Mouse (Mus musculus): ENCODE measurements around the gene Tagln. TPM values are rescaled to one million over a fixed set of nuclear protein-coding genes. Genes with fewer than 3 reads are reported as not detected.

Gene Tagln
- total RNA-seq, 2 experiments from 2014 or later = 53.1 to 84.6 TPM

DNA sequence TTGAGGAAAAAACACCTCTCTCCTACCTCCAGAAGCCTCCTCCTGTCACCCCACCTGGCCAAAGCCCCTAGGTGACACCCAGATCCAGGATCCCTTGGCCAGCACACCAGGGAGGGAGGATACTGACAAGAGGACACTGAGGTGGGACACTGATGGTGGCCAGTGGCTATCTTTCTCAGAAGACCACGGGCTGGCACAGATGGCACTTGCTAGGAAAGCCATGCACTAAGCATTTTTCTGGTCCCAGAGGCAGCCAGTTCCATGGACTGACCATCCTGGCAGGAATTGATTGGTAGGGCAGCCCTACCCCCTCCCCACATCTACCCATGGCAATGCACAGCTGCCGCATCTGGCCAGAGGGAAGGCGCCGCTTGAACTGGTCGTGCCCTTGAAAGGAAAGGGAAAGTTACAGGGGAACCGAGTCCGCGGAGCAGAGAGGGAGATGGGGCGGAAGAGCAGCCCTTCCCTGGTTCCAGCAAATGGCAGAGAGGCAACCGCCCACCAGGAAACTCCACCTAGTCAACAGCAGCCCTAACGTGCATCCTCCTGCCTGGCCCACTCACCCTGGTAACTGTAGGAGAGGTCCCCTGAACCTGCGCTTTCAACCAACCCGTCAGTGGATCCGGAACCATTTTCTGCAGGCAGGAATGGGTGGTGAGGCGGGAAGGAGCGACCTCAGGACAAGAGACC lies 10.5 kb upstream of the Tagln start:
- DNase-seq = no peak

GRCm38 (mm10) chr9:45945721-45946120 lies 9.9 kb upstream of the Tagln start:
- no peak for DNase-seq

DNA sequence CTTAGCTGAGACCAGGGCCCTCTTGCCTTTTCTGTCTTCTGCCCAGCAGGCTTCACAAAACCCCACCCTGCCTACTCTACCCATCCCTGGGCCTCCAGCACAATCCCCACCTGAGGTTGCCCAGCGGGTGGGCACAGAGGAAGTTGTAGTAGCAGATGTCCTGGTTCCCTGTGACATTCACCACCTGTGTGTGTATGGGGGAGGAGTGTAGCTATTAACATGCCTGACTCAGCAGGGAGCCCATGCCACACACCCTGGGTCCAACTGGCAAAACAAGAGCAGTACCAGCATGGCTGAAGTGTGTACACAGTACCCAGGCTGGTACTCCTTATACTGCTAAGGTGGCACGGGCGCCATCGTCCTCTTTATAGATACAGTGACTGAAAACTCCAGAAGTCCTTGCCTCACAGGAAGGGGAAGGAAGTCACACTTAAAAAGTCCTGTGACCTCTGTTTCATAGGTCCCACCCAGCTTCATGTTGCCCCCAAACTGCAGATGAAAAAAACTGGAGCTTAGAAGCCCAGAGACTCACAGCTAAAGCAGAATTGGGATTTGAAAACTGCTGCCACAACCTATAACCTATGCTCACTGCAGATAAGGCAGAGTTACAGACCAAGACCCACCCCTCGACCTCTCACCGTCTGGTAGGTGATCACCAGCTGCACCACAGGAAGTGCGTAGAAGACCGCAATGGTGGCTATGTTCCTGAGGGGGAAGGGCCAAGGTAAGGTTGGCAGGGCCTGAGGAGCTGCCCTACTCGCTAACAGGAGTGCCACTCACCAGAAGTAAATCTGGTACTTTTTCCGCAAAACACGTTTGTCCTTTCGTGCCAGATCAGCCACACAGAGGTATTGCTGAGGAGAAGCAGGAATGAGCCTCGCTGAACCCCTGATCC lies 8.9 kb upstream of the Tagln start:
- no peak for DNase-seq

DNA sequence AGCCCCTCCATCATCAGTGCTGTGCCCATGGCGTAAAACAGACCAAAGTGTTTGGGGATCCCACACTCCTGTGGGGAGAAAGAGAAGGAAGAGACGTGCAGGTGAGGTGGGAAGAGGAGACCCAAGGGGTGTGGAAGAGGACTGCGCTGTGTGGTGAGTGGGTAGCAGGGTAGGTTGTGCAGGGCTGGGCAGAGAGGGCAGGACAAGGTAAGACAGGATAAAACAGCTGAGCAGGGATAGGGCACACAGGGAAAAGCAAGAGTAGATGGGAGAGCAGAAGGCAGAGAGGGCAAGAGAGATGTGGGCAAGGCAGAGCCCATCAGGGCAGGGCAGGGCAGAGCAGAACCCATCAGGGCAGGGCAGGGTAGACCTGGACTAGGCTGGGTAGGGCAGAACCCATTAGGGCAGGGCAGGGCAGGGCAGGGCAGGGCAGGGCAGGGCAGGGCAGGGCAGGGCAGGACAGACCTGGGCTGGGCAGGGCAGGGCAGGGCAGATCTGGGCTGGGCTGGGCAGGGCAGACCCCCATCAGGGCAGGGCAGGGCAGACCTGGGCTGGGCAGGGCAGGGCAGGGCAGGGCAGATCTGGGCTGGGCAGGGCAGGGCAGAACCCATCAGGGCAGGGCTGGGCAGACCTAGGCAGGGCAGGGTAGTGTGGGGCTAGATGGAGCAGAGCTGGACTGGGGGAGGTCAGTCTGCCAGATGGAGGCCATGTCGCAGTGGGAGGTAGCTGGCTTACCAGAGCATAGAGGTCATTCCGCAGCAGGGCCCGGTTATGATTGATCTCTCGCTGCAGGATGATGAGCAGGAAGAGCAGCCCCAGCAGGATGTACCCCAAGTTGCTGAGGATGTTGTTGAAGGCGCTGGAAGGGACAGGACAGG lies 8.0 kb upstream of the Tagln start:
- DNase-seq = no peak

DNA sequence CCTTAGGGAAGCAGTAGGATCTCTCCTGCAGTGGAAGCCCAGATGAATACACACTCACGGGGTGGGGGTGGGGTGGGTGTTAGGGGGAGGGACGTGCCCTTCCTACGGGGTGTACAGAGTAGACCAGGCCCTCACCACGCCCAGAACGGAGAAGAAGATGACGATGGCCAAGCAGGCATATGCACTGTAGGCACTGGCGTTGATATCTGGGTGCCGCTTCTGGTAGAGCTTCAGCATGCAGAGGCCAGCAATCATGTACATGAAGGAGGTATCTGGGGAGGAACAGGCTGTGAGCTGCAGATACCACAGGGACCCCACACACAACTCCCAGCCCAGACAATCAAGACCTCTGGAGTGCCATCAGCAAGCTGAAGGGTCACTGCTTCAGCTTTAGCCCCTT lies 7.1 kb upstream of the Tagln start:
- no peak for DNase-seq

DNA sequence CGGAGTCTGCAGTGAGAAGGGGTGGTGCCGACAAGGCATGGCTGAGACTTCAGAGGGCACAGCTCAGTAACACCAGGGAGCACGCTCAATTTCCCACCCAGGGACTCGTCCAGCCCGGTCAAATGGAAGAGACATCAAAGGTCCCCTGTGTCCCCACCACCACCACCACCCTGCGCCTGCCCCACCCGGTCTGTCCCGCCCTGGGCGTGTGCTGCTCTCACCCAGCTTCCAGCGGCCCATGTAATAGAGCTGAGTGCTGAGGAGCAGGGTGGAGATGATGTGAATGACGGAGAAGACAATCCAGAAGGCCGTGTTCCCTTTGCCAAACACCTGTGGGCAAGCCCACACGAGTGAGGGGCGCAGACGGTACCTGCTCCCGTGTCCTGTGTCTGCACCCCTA lies 6.6 kb upstream of the Tagln start:
- DNase-seq = no peak

DNA sequence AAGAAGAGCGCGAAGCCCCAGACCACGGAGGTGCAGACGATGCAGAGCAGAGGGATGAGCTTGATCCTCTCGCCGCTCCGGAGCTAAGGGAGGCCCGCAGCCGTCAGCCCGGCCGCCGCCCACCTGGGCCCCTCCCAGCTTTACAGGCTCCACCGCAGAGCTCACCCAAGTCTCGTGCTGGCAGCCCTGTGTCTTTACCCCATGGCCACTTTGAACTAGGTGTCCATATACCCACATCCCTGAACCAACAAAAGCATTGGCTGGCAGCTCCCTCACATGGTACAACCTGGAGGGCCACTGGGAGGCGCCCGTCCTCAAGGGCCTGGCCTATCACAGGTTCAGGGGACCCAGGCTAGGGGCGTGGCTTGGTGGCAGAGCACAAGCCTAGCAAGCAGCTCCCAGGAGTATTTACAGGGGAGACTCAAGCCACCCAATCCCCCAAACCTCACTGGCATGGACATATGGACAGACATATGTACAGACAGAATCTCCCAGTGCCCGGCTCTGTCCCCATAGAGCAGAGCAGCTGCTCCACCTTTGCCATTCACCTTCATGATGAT lies 5.6 kb upstream of the Tagln start:
- DNase-seq = no peak

- DNase-seq = no peak
These were observed 3.9 kb upstream of the Tagln start for GRCm38 (mm10) chr9:45939794-45940193.

GRCm38 (mm10) chr9:45938952-45939637 lies 3.2 kb upstream of the Tagln start:
- no peak for DNase-seq

DNA sequence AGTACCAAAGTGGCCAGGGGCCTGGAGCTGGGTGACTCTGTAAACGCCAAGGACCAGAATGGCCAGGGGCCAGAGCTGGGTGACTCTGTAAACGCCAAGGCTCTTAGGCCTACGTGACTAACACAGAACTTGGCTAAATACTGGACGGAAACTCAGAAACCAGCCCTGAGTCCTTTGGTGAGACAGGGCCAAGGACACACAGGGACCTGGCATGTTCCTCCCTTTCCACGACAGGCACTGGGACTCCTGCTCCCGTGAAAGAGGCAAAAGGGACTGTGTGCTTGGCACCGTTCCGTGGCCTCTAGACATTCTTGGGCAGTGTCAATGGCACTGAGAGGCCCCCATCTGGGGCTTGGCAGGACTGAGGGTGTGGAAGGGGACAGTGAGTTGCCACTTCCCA lies 2.2 kb upstream of the Tagln start:
- peak; percentile 83 for DNase-seq

DNA sequence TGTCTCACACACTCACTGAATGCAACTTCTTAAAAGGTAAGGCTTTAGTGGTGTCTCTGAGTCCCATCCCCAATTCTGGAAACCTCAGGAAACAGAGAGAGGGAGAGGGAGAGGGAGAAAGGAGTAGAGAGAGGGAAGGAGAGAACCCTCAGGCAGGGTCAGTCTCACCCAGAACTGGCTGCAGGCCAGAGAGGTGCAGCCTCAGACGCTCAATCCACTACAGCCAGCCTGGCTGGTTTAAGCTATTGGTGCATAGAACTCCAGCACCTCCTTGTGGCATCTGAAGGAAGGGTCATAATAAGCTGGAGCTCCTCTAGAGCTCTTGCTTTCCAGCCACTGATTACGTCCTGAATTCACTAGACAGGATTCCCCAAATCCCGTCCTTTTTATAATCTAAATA lies 1.0 kb upstream of the Tagln start:
- DNase-seq = peak; percentile 78

DNA sequence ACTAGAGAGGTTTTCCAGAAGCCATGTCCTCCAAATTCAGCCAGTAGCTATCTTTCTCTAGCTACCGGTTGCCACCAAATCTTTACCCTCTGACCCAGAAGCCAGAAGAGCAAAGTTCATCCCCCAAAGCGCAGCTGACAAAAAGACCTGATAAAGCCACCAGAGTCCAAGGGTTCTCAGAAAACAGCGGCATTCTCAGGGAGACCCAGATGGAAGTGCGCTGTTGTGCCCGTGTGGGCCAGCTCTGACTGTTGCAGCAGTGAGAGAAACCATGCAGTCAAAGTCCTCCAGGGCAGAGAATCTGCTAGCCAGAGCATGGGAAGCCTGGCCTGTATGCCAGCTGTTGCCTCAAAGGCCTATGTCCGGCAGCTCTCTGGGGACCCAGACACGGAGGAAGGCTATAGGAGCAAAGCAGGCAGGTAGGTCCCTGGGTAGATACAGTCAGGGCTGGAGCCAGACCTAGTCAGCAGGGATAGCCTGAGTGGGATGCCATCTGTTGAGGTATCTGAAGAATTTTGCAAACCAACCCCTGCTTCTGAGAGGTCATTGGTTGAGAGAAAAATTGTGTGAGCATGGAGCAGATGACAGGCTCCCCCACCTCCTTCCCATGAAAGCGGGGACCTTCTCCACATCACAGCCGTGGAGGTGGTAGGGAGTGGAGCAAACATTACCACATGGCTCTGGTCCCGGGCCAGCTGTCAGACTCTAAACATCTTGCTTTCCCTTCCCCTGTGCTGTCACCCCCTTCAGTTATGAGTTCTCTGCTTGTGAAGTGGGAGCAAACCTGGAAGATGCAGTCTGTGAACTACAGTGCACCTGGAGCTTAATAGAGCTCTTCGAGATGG lies 3.1 kb downstream of the Tagln start:
- DNase-seq = no peak

DNA sequence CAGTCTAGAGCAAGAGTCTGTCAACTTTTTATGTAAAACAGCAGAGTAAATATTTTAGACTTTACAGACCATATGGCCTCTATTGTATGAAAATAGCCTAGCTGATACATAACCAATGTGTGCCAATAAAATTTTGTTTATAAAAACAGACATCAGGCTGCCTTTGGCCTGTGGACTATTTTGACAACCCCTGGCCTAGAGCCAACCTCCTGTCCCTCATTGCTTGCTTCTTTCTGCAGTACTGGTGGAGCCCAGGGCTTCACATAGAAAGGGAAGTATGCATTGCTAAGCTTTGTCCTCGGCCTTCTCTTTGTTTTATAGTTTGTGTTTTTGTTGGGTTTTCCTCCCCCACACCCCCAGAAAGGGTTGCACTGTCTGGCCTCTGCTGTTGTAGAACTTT lies 3.9 kb downstream of the Tagln start:
- peak; percentile 52 for DNase-seq

DNA sequence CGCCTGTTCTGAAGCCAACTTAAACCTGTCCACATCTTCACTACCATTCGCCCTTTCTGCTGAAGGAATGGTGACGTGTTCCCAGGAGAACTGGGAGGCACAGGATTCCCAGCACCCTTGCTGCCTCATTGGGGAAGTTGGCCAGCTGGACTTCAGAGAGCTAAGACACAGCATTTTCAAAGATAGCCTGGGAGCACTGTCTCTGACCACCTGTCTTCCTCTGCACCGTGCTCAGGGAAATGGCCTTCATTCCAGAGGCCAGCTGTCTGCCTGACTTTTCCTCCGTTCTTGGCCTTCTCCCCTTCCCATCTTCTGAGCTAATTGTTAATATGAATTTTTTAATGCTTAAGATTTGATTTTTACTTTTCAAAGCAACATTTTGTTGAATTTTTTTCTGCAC lies 6.6 kb downstream of the Tagln start:
- no peak for DNase-seq

GRCm38 (mm10) chr9:45919895-45920294 lies 16.0 kb downstream of the Tagln start:
- no peak for DNase-seq

GRCm38 (mm10) chr9:45917041-45917934 lies 18.6 kb downstream of the Tagln start:
- peak; percentile 80 for DNase-seq

GRCm38 (mm10) chr9:45915659-45916058 lies 20.2 kb downstream of the Tagln start:
- DNase-seq = no peak

DNA sequence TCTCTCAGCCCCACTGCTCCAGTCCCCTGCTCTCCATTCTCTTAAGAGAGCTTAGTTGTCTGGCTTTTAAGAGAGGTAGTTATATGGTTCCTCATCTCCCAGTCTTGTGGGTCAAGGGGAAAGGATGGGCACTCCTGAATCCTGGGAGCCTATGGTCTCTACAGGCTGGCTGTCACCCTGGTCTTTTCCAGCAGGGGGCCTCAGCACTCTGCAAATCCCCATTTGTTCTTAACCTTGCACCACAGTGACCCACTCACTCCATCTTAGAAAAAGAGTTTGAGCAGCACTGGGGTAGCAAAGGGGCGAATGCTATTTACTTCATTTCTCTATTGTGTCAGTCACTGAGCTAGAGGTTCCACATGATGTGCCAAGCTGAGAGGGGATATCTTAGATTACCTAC lies 24.2 kb downstream of the Tagln start:
- peak; percentile 83 for DNase-seq

DNA sequence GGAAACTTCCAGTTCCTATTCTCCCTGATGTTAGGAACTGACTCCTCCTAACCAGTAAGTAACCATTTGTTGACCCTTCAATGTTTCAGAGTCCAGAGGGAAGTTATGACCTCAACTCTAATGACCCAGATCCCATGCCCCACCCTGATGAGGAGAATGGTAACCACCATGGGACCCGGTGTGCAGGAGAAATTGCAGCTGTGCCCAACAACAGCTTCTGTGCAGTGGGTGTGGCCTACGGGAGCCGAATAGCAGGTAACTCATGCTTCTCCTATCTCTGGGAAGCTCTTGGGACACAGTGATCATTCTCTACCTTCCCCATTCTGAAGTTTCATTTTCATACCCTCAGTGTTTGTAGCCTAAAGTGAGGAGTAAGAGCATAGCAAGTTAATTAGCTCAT lies 24.9 kb downstream of the Tagln start:
- DNase-seq = no peak

- DNase-seq = no peak
These were observed 28.8 kb downstream of the Tagln start for GRCm38 (mm10) chr9:45907078-45907428.
